Mouse (Mus musculus) adrenal gland, postnatal 4 days (tissue): ENCODE data around the gene Smurf2. TPM values are rescaled to one million over a fixed set of nuclear protein-coding genes. Genes with fewer than 3 reads are reported as not detected.
A peak's percentile ranks its signal among the peaks of the same experiment; 100 is the strongest.
"Not testable (repeated sequence)": the region's sequence is repeated elsewhere in the genome, so short reads cannot be mapped to it uniquely, and the experiment has no call there.

Experiments used
- DNase-seq, 2 experiments: peaks; one replicate each; pipeline ENCODE4 v3.0.0; 2021 to 2022; ENCODE audit warnings: low spot score in 2 of 2, mixed read lengths in 2 of 2
- total RNA-seq, 2 experiments: library from RNA; stranded (reverse); gene quantifications; 2 replicates each; pipeline ENCODE4 v1.2.3; 2021

Smurf2 gene
- total RNA-seq, 2 experiments from 2014 or later = 40.9 to 44.5 TPM

DNA sequence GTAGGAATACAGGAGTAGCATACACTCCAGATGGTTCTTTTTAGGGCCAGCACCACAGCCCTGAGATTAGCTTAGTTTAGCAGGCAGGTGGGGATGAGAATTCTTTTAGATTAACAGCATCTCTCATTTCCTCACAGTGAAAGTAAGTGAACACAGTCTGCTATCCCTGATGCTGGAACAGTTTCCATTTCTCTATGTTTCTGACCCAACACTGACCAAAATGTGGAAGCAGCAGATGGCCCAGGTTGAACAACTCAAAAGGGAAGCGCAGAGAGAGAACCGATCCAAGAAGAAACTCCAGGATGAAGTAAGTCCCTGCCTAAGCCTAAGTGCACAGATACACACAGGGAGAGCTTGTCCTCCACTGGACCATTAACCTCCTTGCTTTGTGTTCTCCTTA lies 105.2 kb downstream of the Smurf2 start:
- DNase-seq = no peak

- no peak for DNase-seq
These were observed 105.8 kb downstream of the Smurf2 start for GRCm38 (mm10) chr11:106814601-106815320.

DNA sequence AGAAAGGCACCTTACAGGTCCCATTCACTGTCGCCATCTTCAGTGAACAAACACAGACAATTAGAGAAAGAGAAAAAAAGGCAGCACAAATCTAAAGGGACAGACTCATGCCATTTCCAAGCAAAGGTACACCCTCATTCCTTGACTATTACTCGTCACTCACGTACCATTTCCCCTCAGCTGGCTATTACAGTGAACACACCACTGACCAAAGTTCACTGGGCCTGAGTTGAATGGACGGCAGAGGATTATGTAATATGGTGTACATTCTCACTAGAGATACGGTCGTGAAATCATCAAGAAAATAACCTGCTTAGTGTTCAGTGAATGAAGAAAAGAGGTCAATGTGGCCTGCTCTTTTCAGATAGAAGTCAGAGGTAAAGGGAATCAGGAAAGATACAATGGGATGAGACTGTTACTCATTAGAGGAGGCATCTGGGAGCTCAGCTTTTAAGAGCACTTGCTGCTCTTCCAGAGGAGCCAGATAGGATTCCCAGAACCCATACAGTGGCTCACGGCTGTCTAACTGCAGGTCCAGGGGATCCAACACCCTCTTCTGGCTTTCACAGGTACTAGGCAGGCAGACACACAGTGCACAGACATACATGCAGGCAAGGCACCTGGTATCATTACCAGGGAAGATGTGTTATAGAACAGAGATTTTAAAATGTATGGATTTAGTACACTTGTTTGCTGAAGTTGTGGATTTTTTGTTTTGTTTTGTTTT lies 107.9 kb downstream of the Smurf2 start:
- DNase-seq = no peak

- not testable (repeated sequence) for DNase-seq
These were observed 113.1 kb downstream of the Smurf2 start for GRCm38 (mm10) chr11:106807442-106807841.

GRCm38 (mm10) chr11:106802069-106802627 lies 118.4 kb downstream of the Smurf2 start:
- no peak for DNase-seq

- DNase-seq = no peak
These were observed 124.8 kb downstream of the Smurf2 start for GRCm38 (mm10) chr11:106795679-106796078.

DNA sequence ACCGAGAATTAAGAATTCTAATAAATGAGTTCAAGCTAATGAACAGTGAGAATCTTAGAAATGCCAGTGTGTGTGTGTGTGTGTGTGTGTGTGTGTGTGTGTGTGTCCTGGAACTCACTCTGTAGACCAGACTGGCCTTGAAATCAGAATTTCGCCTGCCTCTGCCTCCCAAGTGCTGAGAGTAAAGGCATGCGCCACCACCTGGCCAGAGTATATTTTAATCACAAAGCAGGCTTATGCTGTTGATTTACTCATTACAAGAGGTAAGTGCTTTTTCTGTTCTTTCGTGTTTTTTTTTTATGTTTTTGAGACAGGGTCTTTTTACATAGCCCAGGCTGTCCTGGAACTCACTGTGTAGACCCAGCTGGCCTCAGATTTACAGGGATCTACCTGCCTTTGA lies 126.7 kb downstream of the Smurf2 start:
- DNase-seq = no peak

DNA sequence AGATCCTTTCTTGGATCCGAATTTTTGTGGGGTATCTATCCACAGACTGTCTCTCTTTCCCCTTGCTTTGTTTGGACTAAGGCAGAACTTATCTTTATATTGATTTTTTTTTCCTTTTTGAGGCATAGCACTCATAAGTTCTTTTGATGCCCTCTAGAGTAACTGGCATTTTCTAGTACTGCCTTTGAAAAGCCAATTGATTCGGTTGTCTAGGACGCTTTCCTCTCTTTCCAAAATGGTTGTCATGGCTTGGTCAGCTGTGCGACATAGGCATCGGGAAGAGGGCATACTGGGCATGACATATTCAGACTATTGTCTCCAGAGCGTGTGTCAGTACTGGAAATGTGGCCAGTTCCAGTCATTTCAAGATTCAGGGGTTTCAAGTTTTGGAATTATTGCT lies 130.9 kb downstream of the Smurf2 start:
- DNase-seq = no peak

DNA sequence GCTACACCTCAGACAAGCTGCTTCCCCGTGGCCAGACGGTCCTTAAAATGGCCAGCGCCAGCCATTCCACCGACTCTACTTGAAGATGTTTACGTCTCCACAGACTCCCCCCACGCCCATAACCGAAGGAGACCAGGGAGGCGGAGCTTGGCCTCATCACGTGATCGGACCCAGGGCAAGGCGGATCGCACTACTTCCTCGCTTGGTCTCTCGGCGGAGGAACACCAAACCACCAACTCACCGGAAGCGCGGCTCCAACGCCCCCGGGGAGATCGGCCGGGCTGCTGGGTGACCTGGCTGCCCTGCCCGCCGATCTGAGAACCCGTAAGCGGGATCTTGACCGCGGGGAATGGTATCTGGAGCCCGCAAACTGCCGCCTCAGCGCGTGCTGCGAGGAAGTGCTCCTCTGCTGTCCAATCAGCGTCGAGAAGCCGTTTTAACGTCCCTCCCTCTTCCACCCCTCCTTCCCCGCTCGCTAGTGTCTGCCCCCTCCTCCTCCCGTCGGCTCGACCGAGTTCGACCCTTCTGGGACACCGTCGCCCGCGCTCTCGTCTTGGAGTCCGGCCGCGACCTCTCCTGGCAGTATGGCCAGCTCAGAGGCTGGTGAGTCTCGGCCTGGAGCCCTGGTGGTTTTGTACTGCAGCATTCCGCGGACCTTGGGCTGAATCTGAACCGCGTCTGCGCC lies 131.6 kb downstream of the Smurf2 start, which contains the start of the genes Ddx5 and Cep95:
TSS of gene Ddx5 (minus strand) at position 411 of the 685 bp plus-strand sequence.
TSS of gene Cep95 (plus strand) at position 478 of the 685 bp plus-strand sequence.
- DNase-seq = peak; percentile 80 to 94

GRCm38 (mm10) chr11:106788026-106788774 lies 132.3 kb downstream of the Smurf2 start:
- peak; percentile 99 to 100 for DNase-seq

- peak; percentile 82 to 85 for DNase-seq
These were observed 133.1 kb downstream of the Smurf2 start for GRCm38 (mm10) chr11:106787131-106788025.

- no peak for DNase-seq
These were observed 135.5 kb downstream of the Smurf2 start for GRCm38 (mm10) chr11:106785043-106785442.

GRCm38 (mm10) chr11:106784476-106784875 lies 136.0 kb downstream of the Smurf2 start:
- DNase-seq = no peak

- DNase-seq = no peak
These were observed 137.4 kb downstream of the Smurf2 start for GRCm38 (mm10) chr11:106782841-106783764.

DNA sequence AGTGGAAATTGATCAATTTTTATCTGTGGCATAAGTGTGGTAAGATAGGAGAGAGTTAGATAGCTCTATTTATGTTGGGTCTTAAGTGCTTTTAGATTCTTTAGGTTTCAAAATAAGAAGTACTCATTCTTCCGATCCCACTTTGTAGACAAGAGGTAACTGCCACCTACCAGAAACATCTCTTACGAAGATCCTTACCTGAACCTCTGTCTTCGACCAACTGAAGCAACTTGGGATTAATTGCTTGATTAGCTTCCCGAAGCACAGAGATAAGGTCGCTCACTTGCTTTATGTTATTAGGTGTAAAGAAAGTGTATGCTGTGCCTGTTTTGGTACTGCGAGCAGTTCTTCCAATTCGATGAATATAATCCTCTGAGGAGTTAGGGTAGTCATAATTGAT lies 138.2 kb downstream of the Smurf2 start:
- not testable (repeated sequence) for DNase-seq

DNA sequence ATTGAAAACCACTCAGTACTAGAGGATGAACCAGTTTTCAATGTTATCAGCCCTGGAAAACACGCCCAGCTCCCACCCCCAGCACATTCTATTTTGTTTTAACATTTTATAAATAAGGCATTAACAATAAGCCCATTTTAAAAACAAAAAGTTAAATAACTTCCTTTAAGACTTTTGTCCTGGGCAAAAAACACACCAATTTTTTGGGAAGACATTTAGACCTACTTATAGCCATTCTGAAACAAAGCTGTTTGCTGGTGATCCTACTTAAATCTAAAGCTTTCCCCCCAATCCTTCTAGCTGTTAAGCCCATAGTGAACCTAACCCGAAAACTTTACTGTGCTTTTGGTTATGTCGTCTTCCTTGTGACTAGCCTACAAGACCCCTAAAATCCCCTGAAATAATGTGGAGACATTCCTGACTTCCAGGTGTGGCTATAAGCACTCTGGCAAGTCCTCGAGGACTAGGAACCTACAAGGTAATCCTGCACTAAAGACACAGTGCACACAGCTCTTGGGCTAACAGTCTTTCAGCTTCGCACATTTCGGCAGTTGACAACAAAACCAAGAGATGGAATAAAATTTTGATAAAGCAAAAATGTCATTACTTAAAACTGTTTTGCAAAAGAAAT lies 139.8 kb downstream of the Smurf2 start:
- DNase-seq = no peak

DNA sequence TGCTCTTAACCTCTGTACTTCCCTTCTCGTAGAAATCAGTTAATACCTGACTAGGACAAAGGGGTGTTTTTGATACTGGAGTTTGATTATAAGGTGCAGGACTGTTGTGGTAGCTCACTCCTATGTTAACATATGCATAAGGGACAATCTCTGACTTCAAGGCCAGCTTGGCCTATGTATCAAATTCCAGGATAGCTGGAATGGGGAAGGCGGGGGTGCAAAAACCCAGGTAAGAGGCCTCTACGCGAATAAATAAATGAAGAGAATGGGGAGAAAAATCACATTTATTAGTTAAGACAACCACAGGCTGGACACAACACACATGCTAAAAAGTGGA lies 140.5 kb downstream of the Smurf2 start:
- DNase-seq = no peak

DNA sequence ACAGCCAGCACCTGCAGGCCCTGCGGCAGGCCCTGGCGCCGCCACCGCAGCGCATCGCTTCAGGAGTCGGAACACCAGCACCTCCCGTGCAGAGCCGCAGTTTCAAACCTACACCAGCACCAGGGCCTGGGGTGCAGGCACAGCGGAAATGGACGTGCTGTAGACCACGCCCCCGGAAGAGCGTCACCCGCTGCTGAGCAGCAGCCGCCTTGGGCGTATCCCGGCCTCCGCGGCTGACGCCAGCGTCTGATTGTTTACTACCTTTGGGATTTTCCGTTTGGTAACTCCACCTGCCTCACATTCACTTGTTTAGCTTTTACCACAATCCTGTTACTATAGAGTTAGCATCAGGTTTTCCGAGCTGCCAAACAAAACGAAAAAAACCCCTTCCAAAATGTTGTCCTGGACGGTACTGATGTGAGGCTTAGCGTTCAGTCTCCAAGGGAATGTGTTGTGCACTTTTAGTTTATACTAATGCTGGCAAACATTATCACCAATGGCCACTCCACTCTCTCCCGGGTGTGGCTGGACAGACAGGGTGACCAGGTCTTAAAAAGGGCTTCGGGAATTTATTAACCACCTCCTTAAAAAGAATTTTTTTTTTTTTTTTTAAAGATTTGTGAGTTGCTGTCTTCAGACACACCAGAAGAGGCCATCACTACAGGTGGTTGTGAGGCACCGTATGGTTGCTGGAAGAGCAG lies 141.0 kb downstream of the Smurf2 start, which contains the start of gene Polg2:
TSS of gene Polg2 (minus strand) at position 150 of the 701 bp plus-strand sequence.
- DNase-seq = peak; percentile 70 to 77
